Mouse (Mus musculus) liver, embryonic 15.5 days (tissue): ENCODE results near the gene Epn2. TPM values are rescaled to one million over a fixed set of nuclear protein-coding genes. Genes with fewer than 3 reads are reported as not detected.

Source experiments
- ATAC-seq: fragments of 200-750 bp; cut with Nextera tagmentation; 2 replicates; pipeline ENCODE4 v1.8.0; 2017; ENCODE audit warnings: moderate number of reproducible peaks, mild to moderate bottlenecking, moderate library complexity; ENCODE audit not compliant: insufficient read depth
- H3K27ac ChIP-seq: fragments of 300-500 bp; sonication (generic); replicated peaks from 2 replicates; pipeline ENCODE4 v1.5.1; 2015; ENCODE audit warnings: mild to moderate bottlenecking, inconsistent platforms
- H3K27me3 ChIP-seq: fragments of 300-500 bp; sonication (generic); 2 replicates; pipeline ENCODE4 v1.6.1; 2015; ENCODE audit warnings: mild to moderate bottlenecking, inconsistent platforms
- H3K36me3 ChIP-seq: fragments of 300-500 bp; sonication (generic); replicated peaks from 2 replicates; pipeline ENCODE4 v1.6.1; 2015; ENCODE audit warnings: moderate library complexity, mild to moderate bottlenecking, inconsistent platforms
- H3K4me1 ChIP-seq: fragments of 300-500 bp; sonication (generic); replicated peaks from 2 replicates; pipeline ENCODE4 v1.6.1; 2015; ENCODE audit warnings: inconsistent platforms
- H3K4me2 ChIP-seq: fragments of 300-500 bp; sonication (generic); 2 replicates; pipeline ENCODE4 v1.6.1; 2015; ENCODE audit warnings: moderate library complexity, mild to moderate bottlenecking, inconsistent platforms
- H3K4me3 ChIP-seq: fragments of 300-500 bp; sonication (generic); replicated peaks from 2 replicates; pipeline ENCODE4 v1.5.1; 2015; ENCODE audit warnings: mild to moderate bottlenecking, inconsistent platforms
- H3K9ac ChIP-seq: fragments of 300-500 bp; sonication (generic); 2 replicates; pipeline ENCODE4 v1.6.1; 2015; ENCODE audit warnings: moderate library complexity, mild to moderate bottlenecking, inconsistent platforms
- H3K9me3 ChIP-seq: fragments of 300-500 bp; sonication (generic); replicated peaks from 2 replicates; pipeline ENCODE4 v1.6.1; 2016; ENCODE audit warnings: inconsistent platforms
- WGBS: fragments of 180-500 bp; shearing (Covaris S2); methylation state at CpG from one replicate; pipeline ENCODE4 v1.1.7; 2015; ENCODE audit warnings: mixed read lengths; ENCODE audit not compliant: insufficient replicate concordance; 5-methylcytosine and 5-hydroxymethylcytosine counted together
- polyA plus RNA-seq: library from polyadenylated mRNA; unstranded; fragments of >200 nt; fragmentation: Nextera tagmentation; extraction: Ambion mirVana; gene quantifications from 2 replicates; pipeline ENCODE4 v1.2.1, GENCODE M21; 2015

Gene Epn2
- polyA plus RNA-seq, 1 experiment from 2014 or later, result 2.0 TPM

DNA sequence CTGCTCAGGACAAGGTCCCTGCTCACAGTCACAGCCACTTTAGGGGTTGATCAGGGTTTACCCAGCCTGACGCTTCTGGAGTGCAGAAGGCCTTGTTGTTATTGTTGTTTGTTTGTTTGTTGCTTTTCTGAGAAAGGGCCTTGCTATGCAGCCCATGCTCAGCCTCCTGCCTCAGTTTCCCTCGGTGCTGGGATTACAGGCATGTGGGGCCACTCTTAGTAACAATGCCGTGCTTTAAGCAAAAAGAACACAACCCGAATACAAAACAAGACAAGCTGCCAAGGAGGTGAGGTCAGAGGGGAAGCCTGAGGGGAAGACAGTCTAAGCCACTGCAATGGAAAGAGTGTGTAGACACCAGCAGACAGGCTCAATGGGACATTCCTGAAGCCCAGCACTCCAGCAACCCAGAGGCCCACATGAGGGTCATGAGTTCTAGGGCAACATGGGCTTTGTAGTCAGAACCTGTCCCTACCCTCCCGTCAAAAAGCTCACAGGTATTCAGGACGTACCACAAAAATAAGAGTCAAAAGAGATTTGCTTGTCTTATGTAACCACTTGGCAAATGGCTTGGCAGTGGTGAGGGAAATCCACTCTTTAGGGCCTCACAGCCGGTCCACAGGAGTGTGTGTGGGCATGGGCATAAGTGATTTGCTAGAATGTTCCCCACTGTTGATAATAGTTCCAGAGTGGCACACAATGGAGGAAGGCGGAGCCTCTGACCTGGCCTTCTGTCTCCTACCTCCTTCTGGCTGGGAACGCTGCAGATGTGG is 37.2 kb upstream of the Epn2 start:
- no peaks in the 10 kb centered on the region for H3K9me3 ChIP-seq
- H3K27ac ChIP-seq, result no peak overlapping the region
- H3K4me3 ChIP-seq, result no peak overlapping the region
- 45% methylated on average over 9 of the region's 9 CpGs for WGBS
- H3K36me3 ChIP-seq, result no peaks in the 10 kb centered on the region
- H3K4me1 ChIP-seq, result peaks cover 4% of the 10 kb centered on the region; the same call in 1 of the 2 replicates
- no peak overlapping the region for H3K9ac ChIP-seq
- ATAC-seq, result no peak
- H3K27me3 ChIP-seq, result peaks cover 72% of the 10 kb centered on the region
- H3K4me2 ChIP-seq, result no peak overlapping the region

DNA sequence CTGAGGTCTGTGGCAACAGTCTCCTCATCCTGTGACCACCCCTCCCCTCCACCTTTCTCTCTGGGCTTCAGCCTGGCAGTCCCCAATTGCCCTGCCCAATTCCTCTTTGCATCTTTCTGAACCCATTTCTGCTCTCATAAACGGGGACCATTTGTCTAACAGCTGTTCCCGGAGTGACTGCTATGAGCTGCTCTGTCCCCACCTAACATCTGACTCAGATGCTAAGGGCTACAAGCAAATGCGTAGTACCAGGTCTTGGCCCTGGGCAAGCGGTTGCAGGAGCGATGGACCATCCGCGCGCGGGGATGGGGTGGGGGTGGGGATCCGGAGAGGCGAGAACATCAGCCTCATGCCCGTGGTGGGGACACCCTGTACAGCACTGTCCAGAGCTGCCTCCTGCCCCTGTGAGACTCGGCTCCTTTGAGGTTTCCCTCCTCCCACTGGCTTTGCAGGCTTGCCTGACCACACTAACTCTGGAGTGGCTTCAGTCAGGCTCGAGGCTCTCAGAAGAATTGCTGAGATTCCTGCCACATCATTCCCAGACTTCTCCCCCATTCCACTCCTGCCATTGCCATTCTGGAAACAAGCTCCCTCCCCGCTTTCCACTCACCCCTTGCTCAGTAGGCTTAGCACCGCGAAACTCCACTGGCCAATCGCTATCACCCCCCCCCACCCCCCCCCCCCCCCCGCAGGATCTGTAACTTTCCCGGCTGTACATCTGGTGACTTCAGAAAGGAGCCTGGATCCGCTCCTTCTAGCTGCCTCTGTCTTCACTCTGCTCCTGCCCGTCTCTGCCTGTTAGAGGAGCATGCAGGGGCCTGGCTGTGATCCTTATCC is 36.4 kb upstream of the Epn2 start:
- Histone ChIP-seq H3K27ac (no peak overlapping the region), H3K36me3 (no peaks in the 10 kb centered on the region), H3K4me1 (peaks cover 4% of the 10 kb centered on the region; the same call in 1 of the 2 replicates), H3K4me3 (no peak overlapping the region), H3K4me2 (no peak overlapping the region), H3K9me3 (no peaks in the 10 kb centered on the region), H3K9ac (no peak overlapping the region), H3K27me3 (peaks cover 64% of the 10 kb centered on the region)
- ATAC-seq, result no peak
- WGBS, result 16% methylated on average over 19 of the region's 22 CpGs

DNA sequence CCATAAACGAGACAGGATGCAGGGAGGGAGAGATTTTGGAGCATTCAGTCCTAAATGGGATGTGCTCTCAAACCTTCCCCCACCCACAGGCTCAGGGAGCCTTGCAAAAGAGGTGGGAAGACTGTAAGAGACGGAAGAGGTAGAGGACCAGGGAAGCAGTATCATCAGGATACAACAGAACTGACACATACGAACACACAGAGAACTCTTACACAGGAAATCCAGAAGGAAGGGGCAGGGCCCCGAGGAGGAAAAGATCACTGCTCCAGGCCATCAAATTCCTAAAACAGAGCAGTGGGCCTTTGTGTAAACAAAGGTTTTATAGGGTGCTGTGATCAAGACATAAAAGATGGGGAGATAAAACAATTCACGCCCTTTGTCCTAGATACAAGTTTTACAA is 34.9 kb upstream of the Epn2 start:
- H3K4me3 ChIP-seq, result no peak overlapping the region
- no peak for ATAC-seq
- no peaks in the 10 kb centered on the region for H3K36me3 ChIP-seq
- 34% methylated on average over 5 of the region's 5 CpGs for WGBS
- no peaks in the 10 kb centered on the region for H3K4me1 ChIP-seq
- H3K4me2 ChIP-seq, result no peak overlapping the region
- H3K9ac ChIP-seq, result no peak overlapping the region
- no peaks in the 10 kb centered on the region for H3K9me3 ChIP-seq
- no peak overlapping the region for H3K27ac ChIP-seq
- H3K27me3 ChIP-seq, result peaks cover 53% of the 10 kb centered on the region

DNA sequence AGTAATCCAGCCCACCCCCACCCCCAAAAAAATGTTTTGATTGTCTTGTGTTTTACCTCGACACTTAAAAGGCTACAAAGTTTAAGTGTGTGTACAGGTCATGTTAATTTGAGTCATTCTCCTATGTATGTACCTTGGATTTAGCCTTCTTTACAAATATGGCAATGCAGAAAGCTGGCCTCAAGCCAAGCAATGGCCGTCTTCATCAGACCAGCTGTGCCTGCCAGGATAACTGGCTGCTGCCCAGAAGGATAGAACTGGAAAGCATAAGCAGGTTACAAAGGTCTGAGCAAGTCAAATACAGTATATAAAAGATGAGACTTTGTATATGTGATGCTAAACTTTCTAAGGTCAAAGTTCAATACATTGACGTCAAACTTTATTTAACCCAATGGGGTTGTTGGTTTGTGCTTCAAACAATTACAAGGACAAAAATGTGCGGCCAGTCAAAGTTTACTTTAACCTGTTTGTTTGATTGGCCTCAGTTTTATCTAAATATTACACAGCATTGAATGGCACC is 32.7 kb upstream of the Epn2 start:
- 58% methylated on average over 4 of the region's 4 CpGs for WGBS
- no peak for ATAC-seq
- no peaks in the 10 kb centered on the region for H3K36me3 ChIP-seq
- no peak overlapping the region for H3K4me2 ChIP-seq
- H3K27me3 ChIP-seq, result peaks cover 38% of the 10 kb centered on the region
- no peak overlapping the region for H3K27ac ChIP-seq
- no peak overlapping the region for H3K4me3 ChIP-seq
- H3K9me3 ChIP-seq, result no peaks in the 10 kb centered on the region
- no peaks in the 10 kb centered on the region for H3K4me1 ChIP-seq
- no peak overlapping the region for H3K9ac ChIP-seq

DNA sequence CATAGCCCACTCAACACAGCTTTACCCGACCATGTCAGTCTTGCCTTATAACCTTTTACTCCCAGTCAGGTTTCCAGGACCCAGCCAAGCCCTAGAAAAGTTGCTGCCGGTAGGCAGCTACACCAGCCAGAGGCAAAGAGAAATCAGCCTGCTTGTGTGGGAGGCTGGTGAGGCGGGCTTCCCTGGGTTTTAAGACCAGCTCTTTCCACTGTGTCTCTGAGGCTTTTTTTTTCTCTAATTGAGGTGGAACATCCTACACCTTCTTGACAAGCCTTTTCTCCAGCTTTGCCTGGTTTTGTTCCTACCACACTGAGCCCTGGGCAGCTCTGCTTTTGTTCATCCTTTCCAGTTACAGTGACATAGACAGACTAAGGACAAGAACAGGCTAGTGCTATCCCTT is 31.7 kb upstream of the Epn2 start:
- Histone ChIP-seq H3K27me3 (peaks cover 29% of the 10 kb centered on the region), H3K4me1 (no peaks in the 10 kb centered on the region), H3K27ac (no peak overlapping the region), H3K9ac (no peak overlapping the region), H3K36me3 (no peaks in the 10 kb centered on the region), H3K4me2 (no peak overlapping the region), H3K9me3 (no peaks in the 10 kb centered on the region), H3K4me3 (no peak overlapping the region)
- 43% methylated on average over 3 of the region's 3 CpGs for WGBS
- ATAC-seq, result no peak

DNA sequence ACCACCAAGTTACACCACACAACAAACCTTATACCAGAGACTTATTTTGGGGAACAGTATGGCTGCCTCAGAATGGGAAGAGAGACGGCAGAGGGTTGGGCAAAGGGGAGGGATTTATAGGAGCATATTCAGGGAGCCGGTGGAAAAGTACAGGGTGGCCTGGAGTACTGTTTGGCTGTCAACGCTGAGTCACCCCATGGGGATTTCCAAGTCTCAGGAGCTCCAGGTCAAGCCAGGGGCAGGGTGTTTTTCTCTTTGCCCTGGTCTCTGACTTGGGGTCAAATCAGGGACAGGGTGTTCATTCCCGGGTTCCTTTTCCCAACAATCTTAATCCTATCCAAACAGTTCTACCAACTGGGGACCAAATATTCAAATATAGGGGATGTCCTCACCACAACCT is 28.6 kb upstream of the Epn2 start:
- no peak for ATAC-seq
- no peak overlapping the region for H3K4me2 ChIP-seq
- H3K27ac ChIP-seq, result no peak overlapping the region
- H3K27me3 ChIP-seq, result peaks cover 21% of the 10 kb centered on the region
- no peaks in the 10 kb centered on the region for H3K9me3 ChIP-seq
- no peaks in the 10 kb centered on the region for H3K36me3 ChIP-seq
- H3K4me3 ChIP-seq, result no peak overlapping the region
- H3K9ac ChIP-seq, result no peak overlapping the region
- no peaks in the 10 kb centered on the region for H3K4me1 ChIP-seq
- WGBS, result 49% methylated on average over 4 of the region's 4 CpGs

DNA sequence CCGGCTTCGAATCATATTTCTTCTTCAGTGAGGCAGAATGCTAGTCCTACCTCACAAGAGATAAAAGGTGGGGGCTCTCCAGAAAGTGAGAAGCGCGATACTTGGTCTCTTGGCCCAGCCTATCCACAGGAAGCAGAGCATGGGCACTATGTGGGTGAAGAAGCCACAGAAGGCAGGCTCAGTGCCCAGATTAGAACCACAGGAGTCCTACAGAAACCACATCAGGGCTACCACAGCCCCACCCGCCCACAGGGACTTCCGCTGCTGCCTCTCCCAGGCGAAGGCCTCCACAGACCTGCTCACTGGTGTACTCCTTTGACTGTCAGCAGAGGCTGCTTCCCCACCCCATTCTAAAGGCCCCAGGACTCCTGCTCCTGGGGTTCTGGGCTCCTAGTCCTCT is 23.2 kb upstream of the Epn2 start:
- Histone ChIP-seq H3K27me3 (peaks cover 56% of the 10 kb centered on the region), H3K4me1 (no peaks in the 10 kb centered on the region), H3K9ac (no peak overlapping the region), H3K4me3 (no peak overlapping the region), H3K36me3 (no peaks in the 10 kb centered on the region), H3K27ac (no peak overlapping the region), H3K9me3 (no peaks in the 10 kb centered on the region), H3K4me2 (no peak overlapping the region)
- ATAC-seq, result no peak
- 17% methylated on average over 7 of the region's 7 CpGs for WGBS

DNA sequence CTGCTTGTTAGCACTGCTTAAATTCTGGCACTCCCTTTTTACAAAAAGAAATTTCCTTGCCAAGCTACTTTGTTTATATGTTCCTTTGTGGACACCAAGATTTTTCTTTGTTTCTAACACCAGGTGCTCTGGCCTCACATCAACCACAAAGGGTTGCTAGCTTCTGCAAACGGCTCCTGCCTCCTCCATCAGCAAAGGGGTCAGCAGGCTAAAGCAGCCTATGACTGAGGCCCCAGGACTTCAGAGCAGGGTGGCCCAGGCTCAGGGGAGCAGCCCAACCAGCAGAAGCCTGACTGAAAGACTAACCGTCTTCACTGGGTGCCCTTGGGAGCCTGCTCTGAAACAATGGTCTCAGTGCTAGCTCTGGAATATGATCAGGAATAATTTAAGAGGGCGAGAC is 22.0 kb upstream of the Epn2 start:
- ATAC-seq, result no peak
- Histone ChIP-seq H3K27ac (no peak overlapping the region), H3K27me3 (peaks cover 59% of the 10 kb centered on the region), H3K4me1 (no peaks in the 10 kb centered on the region), H3K36me3 (no peaks in the 10 kb centered on the region), H3K4me3 (no peak overlapping the region), H3K4me2 (no peak overlapping the region), H3K9me3 (no peaks in the 10 kb centered on the region), H3K9ac (no peak overlapping the region)
- WGBS, result 39% methylated on average over 3 of the region's 3 CpGs

DNA sequence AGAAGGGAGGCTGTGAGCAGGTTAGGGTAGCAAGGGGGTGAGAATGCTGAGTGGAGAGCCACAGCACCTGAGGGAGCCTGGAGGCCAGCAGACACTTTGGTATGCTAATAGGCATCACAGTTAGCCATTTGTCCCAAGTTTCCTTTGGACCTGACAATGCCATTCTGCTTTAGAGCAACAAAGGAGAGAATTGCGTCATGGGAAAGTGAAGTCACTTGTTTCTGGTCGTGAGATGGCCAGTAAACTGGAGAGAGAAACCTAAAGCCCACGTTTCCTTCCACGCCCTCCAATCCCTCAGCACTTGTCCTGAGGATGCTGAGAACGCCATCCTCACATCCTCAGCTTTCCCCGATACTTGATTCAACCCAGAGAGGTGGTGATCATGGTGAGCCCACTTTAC is 18.9 kb upstream of the Epn2 start:
- no peak overlapping the region for H3K9ac ChIP-seq
- H3K36me3 ChIP-seq, result no peaks in the 10 kb centered on the region
- whole genome bisulfite sequencing, result 39% methylated on average over 6 of the region's 6 CpGs
- no peak overlapping the region for H3K27ac ChIP-seq
- no peaks in the 10 kb centered on the region for H3K4me1 ChIP-seq
- ATAC-seq, result no peak
- no peak overlapping the region for H3K4me3 ChIP-seq
- no peak overlapping the region for H3K4me2 ChIP-seq
- peaks cover 48% of the 10 kb centered on the region for H3K27me3 ChIP-seq
- H3K9me3 ChIP-seq, result no peaks in the 10 kb centered on the region

DNA sequence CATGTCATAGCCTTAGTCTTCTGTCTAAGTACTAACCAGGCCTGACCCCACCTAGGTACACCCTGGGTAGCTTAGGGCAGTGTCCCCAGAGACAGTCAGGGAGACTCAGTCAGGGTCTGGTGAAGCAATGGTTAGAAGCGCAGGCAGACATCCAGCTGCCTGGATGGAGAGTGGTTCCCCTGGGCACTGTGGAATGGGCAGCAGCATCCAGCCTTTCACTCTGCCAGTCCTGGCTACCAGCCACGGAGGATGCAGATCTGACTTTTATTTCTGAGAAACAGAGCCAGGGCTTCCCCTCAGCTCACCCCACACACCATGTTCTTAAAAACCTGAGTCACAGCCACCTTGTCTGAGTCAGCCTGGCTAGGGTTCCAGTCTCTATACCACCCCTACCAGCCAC is 18.0 kb upstream of the Epn2 start:
- Histone ChIP-seq H3K9ac (no peak overlapping the region), H3K27ac (no peak overlapping the region), H3K36me3 (no peaks in the 10 kb centered on the region), H3K27me3 (peaks cover 47% of the 10 kb centered on the region), H3K4me2 (no peak overlapping the region), H3K9me3 (no peaks in the 10 kb centered on the region), H3K4me3 (no peak overlapping the region), H3K4me1 (no peaks in the 10 kb centered on the region)
- WGBS, result 39% methylated on average over 2 of the region's 2 CpGs
- ATAC-seq, result no peak

DNA sequence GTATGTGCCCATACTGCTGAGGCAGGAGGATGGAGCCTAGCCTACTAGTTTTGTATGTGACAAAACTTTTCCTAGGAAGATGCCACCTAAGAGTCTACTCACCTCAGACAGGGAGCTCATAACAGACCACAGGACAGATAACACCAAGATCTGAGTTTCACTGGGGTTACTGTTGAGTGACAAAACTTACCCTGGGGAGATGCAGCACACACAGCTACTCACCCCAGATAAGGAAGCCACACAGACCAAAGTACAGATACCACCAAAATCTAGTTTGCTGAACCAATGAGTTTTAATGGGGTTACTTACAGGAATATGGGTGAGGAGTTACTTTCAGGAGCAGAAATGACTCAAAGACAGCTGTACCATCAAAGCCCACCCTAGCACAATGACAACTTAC is 13.6 kb upstream of the Epn2 start:
- Histone ChIP-seq H3K27me3 (peaks cover 21% of the 10 kb centered on the region), H3K4me3 (no peak overlapping the region), H3K9ac (no peak overlapping the region), H3K9me3 (no peaks in the 10 kb centered on the region), H3K36me3 (no peaks in the 10 kb centered on the region), H3K4me2 (no peak overlapping the region), H3K27ac (no peak overlapping the region), H3K4me1 (no peaks in the 10 kb centered on the region)
- ATAC-seq, result no peak
